Mouse (Mus musculus): Measurements from ENCODE around the gene Sox12.

- no peak for TF ChIP-seq CEBPB (IDR thresholded peaks at IDR 0.05; ENCODE audit: insufficient read depth, poor library complexity, severe bottlenecking)
- TF ChIP-seq E2F4 (IDR thresholded peaks at IDR 0.05; ENCODE audit: insufficient read depth): no peak
- no peak for TF ChIP-seq POLR2A (IDR thresholded peaks at IDR 0.05; ENCODE audit: insufficient read length, low read depth)
- TF ChIP-seq MAX (IDR thresholded peaks at IDR 0.05; ENCODE audit: low read depth): no peak
- TF ChIP-seq POLR2AphosphoS2 (IDR thresholded peaks at IDR 0.05; ENCODE audit: insufficient read length, low read depth): no peak
- no peak for TF ChIP-seq TCF12 (IDR thresholded peaks at IDR 0.05; ENCODE audit: insufficient read depth, poor library complexity, severe bottlenecking)
- TF ChIP-seq MYOG (IDR thresholded peaks at IDR 0.05; ENCODE audit: control insufficient read depth in 1 of 3, insufficient read depth in 1 of 3, insufficient read length in 2 of 3, low read depth in 2 of 3): no peak
- no peak for TF ChIP-seq USF1 (IDR thresholded peaks at IDR 0.05; ENCODE audit: low read depth)
- no peak for TF ChIP-seq TCF3 (IDR thresholded peaks at IDR 0.05; ENCODE audit: insufficient read length, low read depth)
Measured at GRCm38 (mm10) chr2:152372104-152372503, 25.8 kb downstream of the Sox12 start.
